20 mouse cellular contexts compared by ENCODE assay signal in the genomic region with DNA sequence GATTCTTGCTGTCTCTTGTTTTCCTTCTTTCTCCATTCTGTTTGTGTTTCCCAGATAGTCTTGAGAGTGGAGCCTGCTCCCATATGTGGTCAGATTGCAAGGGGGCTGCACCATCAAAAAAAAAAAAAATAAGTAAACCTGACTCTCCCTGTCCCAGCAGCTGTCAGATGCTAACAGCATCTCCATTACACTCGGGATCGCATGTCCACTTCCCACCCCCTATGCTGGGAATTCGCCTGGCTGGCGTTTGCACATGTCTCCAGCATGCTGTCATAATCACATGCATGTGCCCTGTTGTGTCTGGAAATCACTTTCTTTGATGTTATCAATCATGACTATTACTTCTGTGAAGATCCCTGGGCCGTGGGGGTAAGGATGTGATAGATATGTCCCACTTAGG.
DNase-seq lines count a peak whose midpoint lies in the region; ATAC-seq and TF ChIP-seq lines count a peak whose summit lies in the region.
"Had no signal": no experiment of that assay in that cellular context is flagged by ENCODE, and none has a peak within 500 bp of the region (broad histone marks: within the 10 kb centered on the region; RNA-seq: fewer than 3 reads in every experiment).

No protein-coding gene starts in this region.

- H3K4me2 ChIP-seq in kidney, postnatal 0 days (ENCODE audit: low read length): no peak overlapping the region
- no peak overlapping the region for H3K4me2 ChIP-seq in limb, embryonic 14.5 days (replicated peaks; ENCODE audit: low read depth, low read length, severe bottlenecking)
- H3K4me2 ChIP-seq: embryonic facial prominence, embryonic 15.5 days; heart, embryonic 13.5 days; hindbrain, embryonic 15.5 days had no signal

- no peak overlapping the region for H3K9ac ChIP-seq in kidney, postnatal 0 days (ENCODE audit: low read depth, low read length)
- no peak overlapping the region for H3K9ac ChIP-seq in limb, embryonic 14.5 days (ENCODE audit: low read depth, low read length, severe bottlenecking)
- H3K9ac ChIP-seq: embryonic facial prominence, embryonic 15.5 days; heart, embryonic 13.5 days; hindbrain, embryonic 15.5 days had no signal

- H3K27me3 ChIP-seq in kidney, postnatal 0 days (ENCODE audit: insufficient read depth, low read length): no peaks in the 10 kb centered on the region
- no peaks in the 10 kb centered on the region for H3K27me3 ChIP-seq in limb, embryonic 14.5 days (ENCODE audit: control insufficient read depth, insufficient read depth, low read length)
- H3K27me3 ChIP-seq: embryonic facial prominence, embryonic 15.5 days; hindbrain, embryonic 15.5 days had no signal

- no peak for ATAC-seq in kidney, postnatal 0 days (replicated peaks; ENCODE audit: low FRiP score, low read depth)
- peak; percentile 68 for ATAC-seq in limb, embryonic 14.5 days (ENCODE audit: low FRiP score, low read depth)
- ATAC-seq: forebrain, embryonic 14.5 days had no signal

- TF ChIP-seq POLR2A in brain, embryonic 14.5 days (IDR thresholded peaks at IDR 0.05; ENCODE audit: borderline replicate concordance, extremely low read depth, insufficient read depth, insufficient read length, poor library complexity, severe bottlenecking): no peak
- no peak for TF ChIP-seq POLR2A in limb, embryonic 14.5 days (IDR thresholded peaks at IDR 0.05; ENCODE audit: borderline replicate concordance, extremely low read depth, insufficient read depth, insufficient read length)

- no peaks in the 10 kb centered on the region; the same call in 1 of the 2 replicates for H3K9me3 ChIP-seq in kidney, postnatal 0 days (replicated peaks; ENCODE audit: low read length)
- no peaks in the 10 kb centered on the region for H3K9me3 ChIP-seq in limb, embryonic 14.5 days (ENCODE audit: control insufficient read depth, low read length)
- H3K9me3 ChIP-seq: embryonic facial prominence, embryonic 15.5 days; forebrain, embryonic 10.5 days; heart, embryonic 13.5 days; hindbrain, embryonic 15.5 days had no signal

- no peak overlapping the region for H3K27ac ChIP-seq in kidney, postnatal 0 days
- H3K27ac ChIP-seq in limb, embryonic 14.5 days (replicated peaks; ENCODE audit: low read depth, low read length): no peak overlapping the region
- H3K27ac ChIP-seq in left cerebral cortex, adult 2 months: no peak overlapping the region
- H3K27ac ChIP-seq: embryonic facial prominence, embryonic 15.5 days; forebrain, embryonic 10.5 days; heart, embryonic 13.5 days; hindbrain, embryonic 15.5 days had no signal

- intact Hi-C loops in left cerebral cortex, adult 2 months (cut with DNase I): no loop called here

- WGBS in kidney, postnatal 0 days: 20% methylated on average over 5 of the region's 5 CpGs
- WGBS in limb, embryonic 14.5 days: 45% methylated on average over 5 of the region's 5 CpGs

- TF ChIP-seq CTCF in kidney, postnatal 0 days (IDR thresholded peaks at IDR 0.05; ENCODE audit: low read depth): no peak
- no peak for TF ChIP-seq CTCF in brain, embryonic 14.5 days (IDR thresholded peaks at IDR 0.05; ENCODE audit: borderline replicate concordance, extremely low read depth, insufficient read depth, insufficient read length)
- no peak for TF ChIP-seq CTCF in left cerebral cortex, adult 2 months (IDR thresholded peaks at IDR 0.05)

- no peak overlapping the region for H3K4me3 ChIP-seq in kidney, postnatal 0 days (replicated peaks; ENCODE audit: low read depth, low read length)
- no peak overlapping the region for H3K4me3 ChIP-seq in limb, embryonic 14.5 days (replicated peaks; ENCODE audit: low read length)
- H3K4me3 ChIP-seq in left cerebral cortex, adult 2 months: no peak overlapping the region
- H3K4me3 ChIP-seq: embryonic facial prominence, embryonic 15.5 days; erythroblast, embryonic 14.5 days; forebrain, embryonic 10.5 days; heart, embryonic 13.5 days; hindbrain, embryonic 15.5 days had no signal

- peak; percentile 34 for DNase-seq in embryo, embryonic 11 days
- no peak for DNase-seq in embryo, embryonic 10 days (ENCODE audit: low spot score)
- peak; percentile 48 for DNase-seq in kidney, postnatal 0 days (ENCODE audit: low spot score)
- no peak for DNase-seq in kidney, adult 18-20 months
- peak; percentile 23 for DNase-seq in brain, embryonic 14.5 days (ENCODE audit: low read depth)
- DNase-seq in limb, embryonic 14.5 days (ENCODE audit: low spot score): peak; percentile 27
- DNase-seq in left cerebral cortex, adult 2 months (ENCODE audit: extremely low spot score in 1 of 2, low spot score in 2 of 2): no peak
- DNase-seq: adrenal gland, postnatal 10 days; cerebellum, adult 11-12 months; cerebellum, adult 9-10 months; cerebellum, postnatal 25 days; gastrocnemius, postnatal 36 days; heart, adult 11 months; heart, postnatal 36 days had no signal

- no peaks in the 10 kb centered on the region for H3K4me1 ChIP-seq in kidney, postnatal 0 days (replicated peaks; ENCODE audit: insufficient read depth, low read length)
- no peaks in the 10 kb centered on the region for H3K4me1 ChIP-seq in limb, embryonic 14.5 days (ENCODE audit: control insufficient read depth, insufficient read depth, low read length)
- H3K4me1 ChIP-seq: embryonic facial prominence, embryonic 15.5 days; forebrain, embryonic 10.5 days had no signal

- no peaks in the 10 kb centered on the region for H3K36me3 ChIP-seq in kidney, postnatal 0 days (ENCODE audit: insufficient read depth, low read length)
- no peaks in the 10 kb centered on the region for H3K36me3 ChIP-seq in limb, embryonic 14.5 days (ENCODE audit: control insufficient read depth, insufficient read depth, low read length)
- H3K36me3 ChIP-seq: embryonic facial prominence, embryonic 15.5 days; forebrain, embryonic 10.5 days; heart, embryonic 13.5 days; hindbrain, embryonic 15.5 days had no signal

Comparison
In these comparisons a context has a peak if more than half of its experiments do, and no peak if none do; other contexts are left out.
1. DNase-seq: peak in embryo, embryonic 11 days (single experiment), kidney, postnatal 0 days (single experiment), brain, embryonic 14.5 days (single experiment) and limb, embryonic 14.5 days (single experiment); none in embryo, embryonic 10 days (single experiment), kidney, adult 18-20 months (single experiment) and left cerebral cortex, adult 2 months (0 of 2).